Mouse (Mus musculus): ENCODE data around the gene Cyp51. TPM values are rescaled to one million over a fixed set of nuclear protein-coding genes. Genes with fewer than 3 reads are reported as not detected.
A peak's percentile ranks its signal among the peaks of the same experiment; 100 is the strongest.

The Cyp51 gene
- polyA plus RNA-seq, 1 experiment from 2014 or later = 152 TPM

DNA sequence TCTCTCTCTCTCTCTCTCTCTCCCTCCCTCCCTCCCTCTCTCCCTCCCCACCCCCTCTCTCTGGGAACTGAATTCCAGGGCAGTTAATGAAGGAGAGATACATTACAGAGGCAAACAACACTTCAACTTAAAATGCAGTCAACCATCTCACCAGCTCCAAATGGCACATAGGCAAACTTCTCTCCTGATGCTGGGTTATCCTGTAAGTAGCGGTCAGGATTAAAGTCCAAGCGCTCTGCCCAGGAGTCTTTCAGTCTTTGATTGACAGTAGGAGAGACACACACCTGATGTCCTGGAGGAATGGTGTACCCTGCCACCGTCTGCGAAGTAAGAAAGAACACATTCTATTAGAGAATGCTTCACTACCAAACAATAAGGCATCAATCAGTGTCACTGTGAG lies 18.2 kb downstream of the Cyp51 start:
- no peaks in the 10 kb centered on the region for H3K4me1 ChIP-seq (replicated peaks; ENCODE audit: control insufficient read depth, insufficient read depth, low read length)
- H3K27ac ChIP-seq (ENCODE audit: low read length) = no peak overlapping the region
- H3K9me3 ChIP-seq (ENCODE audit: control insufficient read depth, low read length) = no peaks in the 10 kb centered on the region
- WGBS = 80% methylated on average over 4 of the region's 4 CpGs
- peaks cover 38% of the 10 kb centered on the region for H3K36me3 ChIP-seq (ENCODE audit: control insufficient read depth, insufficient read depth)
- H3K27me3 ChIP-seq (replicated peaks; ENCODE audit: control insufficient read depth, insufficient read depth, low read length) = no peaks in the 10 kb centered on the region
- H3K4me3 ChIP-seq (replicated peaks; ENCODE audit: low read length) = no peak overlapping the region
- no peak overlapping the region for H3K4me2 ChIP-seq (ENCODE audit: low read length)
- H3K9ac ChIP-seq (replicated peaks; ENCODE audit: low read depth, low read length) = no peak overlapping the region
- no peak for ATAC-seq

GRCm38 (mm10) chr5:4084948-4085347 lies 19.6 kb downstream of the Cyp51 start:
- Histone ChIP-seq H3K9ac (replicated peaks; ENCODE audit: low read depth, low read length) (no peak overlapping the region), H3K36me3 (ENCODE audit: control insufficient read depth, insufficient read depth) (peaks cover 35% of the 10 kb centered on the region), H3K4me2 (ENCODE audit: low read length) (no peak overlapping the region), H3K27me3 (replicated peaks; ENCODE audit: control insufficient read depth, insufficient read depth, low read length) (no peaks in the 10 kb centered on the region), H3K4me3 (replicated peaks; ENCODE audit: low read length) (no peak overlapping the region), H3K4me1 (replicated peaks; ENCODE audit: control insufficient read depth, insufficient read depth, low read length) (no peaks in the 10 kb centered on the region), H3K9me3 (ENCODE audit: control insufficient read depth, low read length) (no peaks in the 10 kb centered on the region), H3K27ac (ENCODE audit: low read length) (no peak overlapping the region)
- 97% methylated on average over 7 of the region's 7 CpGs for whole genome bisulfite sequencing
- no peak for ATAC-seq

GRCm38 (mm10) chr5:4081513-4081912 lies 23.0 kb downstream of the Cyp51 start:
- no peak for ATAC-seq
- H3K9ac ChIP-seq (replicated peaks; ENCODE audit: low read depth, low read length) = no peak overlapping the region
- H3K4me1 ChIP-seq (replicated peaks; ENCODE audit: control insufficient read depth, insufficient read depth, low read length) = no peaks in the 10 kb centered on the region
- H3K9me3 ChIP-seq (ENCODE audit: control insufficient read depth, low read length) = no peaks in the 10 kb centered on the region
- no peaks in the 10 kb centered on the region for H3K27me3 ChIP-seq (replicated peaks; ENCODE audit: control insufficient read depth, insufficient read depth, low read length)
- no peak overlapping the region for H3K4me2 ChIP-seq (ENCODE audit: low read length)
- no peak overlapping the region for H3K27ac ChIP-seq (ENCODE audit: low read length)
- H3K4me3 ChIP-seq (replicated peaks; ENCODE audit: low read length) = no peak overlapping the region
- WGBS = 84% methylated on average over 2 of the region's 2 CpGs
- H3K36me3 ChIP-seq (ENCODE audit: control insufficient read depth, insufficient read depth) = peaks cover 50% of the 10 kb centered on the region

DNA sequence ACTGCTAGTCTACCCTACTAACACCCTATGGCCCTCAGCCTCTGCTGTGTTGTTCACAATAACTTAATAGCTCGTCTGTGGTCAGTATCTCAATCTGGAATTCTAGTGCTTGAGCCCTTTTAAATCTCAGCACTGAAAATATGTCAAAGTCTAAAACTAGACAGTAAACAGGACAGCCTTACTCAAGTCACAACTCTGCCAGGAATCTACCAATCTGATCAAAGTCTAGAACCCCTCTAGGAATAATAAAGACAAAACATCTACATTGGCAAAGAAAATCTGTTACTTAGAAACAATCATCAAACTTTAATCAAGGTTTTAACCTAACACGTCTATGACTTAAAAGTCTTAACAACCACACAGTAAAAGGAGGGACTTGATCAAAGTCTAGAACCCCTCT lies 23.7 kb downstream of the Cyp51 start:
- Histone ChIP-seq H3K27ac (ENCODE audit: low read length) (no peak overlapping the region), H3K9me3 (ENCODE audit: control insufficient read depth, low read length) (no peaks in the 10 kb centered on the region), H3K27me3 (replicated peaks; ENCODE audit: control insufficient read depth, insufficient read depth, low read length) (no peaks in the 10 kb centered on the region), H3K4me2 (ENCODE audit: low read length) (no peak overlapping the region), H3K4me1 (replicated peaks; ENCODE audit: control insufficient read depth, insufficient read depth, low read length) (no peaks in the 10 kb centered on the region), H3K4me3 (replicated peaks; ENCODE audit: low read length) (no peak overlapping the region), H3K9ac (replicated peaks; ENCODE audit: low read depth, low read length) (no peak overlapping the region), H3K36me3 (ENCODE audit: control insufficient read depth, insufficient read depth) (peaks cover 48% of the 10 kb centered on the region)
- ATAC-seq = no peak
- 77% methylated on average over 2 of the region's 2 CpGs for WGBS

DNA sequence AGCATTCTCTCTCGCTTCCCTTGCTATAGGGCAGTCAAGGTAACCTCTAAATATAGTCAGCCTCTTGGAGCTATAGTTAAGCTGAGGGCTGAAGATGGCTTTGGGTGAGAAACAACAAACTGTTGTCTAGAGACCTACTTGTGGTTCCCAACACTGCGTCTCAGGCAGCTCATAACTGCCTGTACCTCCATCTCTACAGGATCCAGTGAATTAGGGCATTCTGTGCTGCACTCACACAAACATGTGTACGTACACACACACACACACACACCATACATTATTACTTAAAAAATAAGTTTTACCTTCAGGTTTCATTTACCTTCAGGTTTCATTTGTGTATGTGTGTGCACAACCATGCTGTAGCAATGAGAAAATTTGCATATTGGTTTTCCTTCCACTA lies 25.5 kb downstream of the Cyp51 start:
- peaks cover 50% of the 10 kb centered on the region for H3K36me3 ChIP-seq (ENCODE audit: control insufficient read depth, insufficient read depth)
- no peak overlapping the region for H3K27ac ChIP-seq (ENCODE audit: low read length)
- no peak overlapping the region for H3K4me2 ChIP-seq (ENCODE audit: low read length)
- H3K27me3 ChIP-seq (replicated peaks; ENCODE audit: control insufficient read depth, insufficient read depth, low read length) = no peaks in the 10 kb centered on the region
- no peaks in the 10 kb centered on the region for H3K9me3 ChIP-seq (ENCODE audit: control insufficient read depth, low read length)
- H3K4me1 ChIP-seq (replicated peaks; ENCODE audit: control insufficient read depth, insufficient read depth, low read length) = no peaks in the 10 kb centered on the region
- H3K4me3 ChIP-seq (replicated peaks; ENCODE audit: low read length) = no peak overlapping the region
- peak; percentile 11; the same call in 1 of the 2 replicates for ATAC-seq
- no peak overlapping the region for H3K9ac ChIP-seq (replicated peaks; ENCODE audit: low read depth, low read length)
- 96% methylated on average over 3 of the region's 3 CpGs for WGBS

GRCm38 (mm10) chr5:4067203-4067602 lies 37.3 kb downstream of the Cyp51 start:
- H3K4me3 ChIP-seq (replicated peaks; ENCODE audit: low read length) = no peak overlapping the region
- no peaks in the 10 kb centered on the region for H3K9me3 ChIP-seq (ENCODE audit: control insufficient read depth, low read length)
- ATAC-seq = peak; percentile 45; the same call in 1 of the 2 replicates
- H3K9ac ChIP-seq (replicated peaks; ENCODE audit: low read depth, low read length) = no peak overlapping the region
- 41% methylated on average over 3 of the region's 3 CpGs for WGBS
- peaks cover 64% of the 10 kb centered on the region for H3K36me3 ChIP-seq (ENCODE audit: control insufficient read depth, insufficient read depth)
- no peak overlapping the region for H3K4me2 ChIP-seq (ENCODE audit: low read length)
- no peaks in the 10 kb centered on the region for H3K4me1 ChIP-seq (replicated peaks; ENCODE audit: control insufficient read depth, insufficient read depth, low read length)
- H3K27ac ChIP-seq (ENCODE audit: low read length) = no peak overlapping the region
- no peaks in the 10 kb centered on the region for H3K27me3 ChIP-seq (replicated peaks; ENCODE audit: control insufficient read depth, insufficient read depth, low read length)

DNA sequence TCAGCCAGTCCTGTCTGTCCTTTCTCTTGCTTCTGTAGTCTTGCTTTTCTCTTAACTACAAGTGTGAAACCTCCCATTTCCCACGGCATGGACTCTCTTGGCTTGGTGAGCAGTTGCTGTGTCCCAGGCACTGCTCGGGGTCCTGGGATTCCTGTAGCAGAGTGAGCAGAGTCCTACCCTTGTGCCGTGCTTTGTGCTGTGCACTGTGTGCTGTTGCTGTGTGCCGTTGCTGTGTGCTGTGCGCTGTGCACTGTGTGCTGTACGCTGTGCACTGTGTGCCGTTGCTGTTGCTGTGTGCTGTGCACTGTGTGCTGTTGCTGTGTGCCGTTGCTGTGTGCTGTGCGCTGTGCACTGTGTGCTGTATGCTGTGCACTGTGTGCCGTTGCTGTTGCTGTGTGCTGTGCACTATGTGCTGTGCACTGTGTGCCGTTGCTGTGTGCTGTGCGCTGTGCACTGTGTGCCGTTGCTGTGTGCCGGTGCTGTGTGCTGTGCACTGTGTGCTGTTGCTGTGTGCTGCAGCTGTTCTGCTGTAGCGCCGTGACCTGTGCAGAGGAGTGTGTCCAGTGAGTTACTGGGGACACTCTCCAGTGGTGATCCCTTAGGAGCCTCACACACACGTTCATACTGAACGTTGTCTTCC lies 38.0 kb downstream of the Cyp51 start:
- ATAC-seq = peak; percentile 32; the same call in 1 of the 2 replicates
- H3K9me3 ChIP-seq (ENCODE audit: control insufficient read depth, low read length) = no peaks in the 10 kb centered on the region
- H3K4me2 ChIP-seq (ENCODE audit: low read length) = no peak overlapping the region
- no peaks in the 10 kb centered on the region for H3K4me1 ChIP-seq (replicated peaks; ENCODE audit: control insufficient read depth, insufficient read depth, low read length)
- no peak overlapping the region for H3K27ac ChIP-seq (ENCODE audit: low read length)
- peaks cover 65% of the 10 kb centered on the region for H3K36me3 ChIP-seq (ENCODE audit: control insufficient read depth, insufficient read depth)
- H3K4me3 ChIP-seq (replicated peaks; ENCODE audit: low read length) = no peak overlapping the region
- H3K9ac ChIP-seq (replicated peaks; ENCODE audit: low read depth, low read length) = no peak overlapping the region
- WGBS = 95% methylated on average over 18 of the region's 18 CpGs
- no peaks in the 10 kb centered on the region for H3K27me3 ChIP-seq (replicated peaks; ENCODE audit: control insufficient read depth, insufficient read depth, low read length)

GRCm38 (mm10) chr5:4060313-4060712 lies 44.2 kb downstream of the Cyp51 start:
- Histone ChIP-seq H3K9me3 (ENCODE audit: control insufficient read depth, low read length) (no peaks in the 10 kb centered on the region), H3K4me3 (replicated peaks; ENCODE audit: low read length) (no peak overlapping the region), H3K36me3 (ENCODE audit: control insufficient read depth, insufficient read depth) (peaks cover 55% of the 10 kb centered on the region), H3K4me2 (ENCODE audit: low read length) (no peak overlapping the region), H3K27me3 (replicated peaks; ENCODE audit: control insufficient read depth, insufficient read depth, low read length) (no peaks in the 10 kb centered on the region), H3K4me1 (replicated peaks; ENCODE audit: control insufficient read depth, insufficient read depth, low read length) (no peaks in the 10 kb centered on the region), H3K27ac (ENCODE audit: low read length) (no peak overlapping the region), H3K9ac (replicated peaks; ENCODE audit: low read depth, low read length) (no peak overlapping the region)
- no peak for ATAC-seq
- WGBS = 91% methylated on average over 8 of the region's 8 CpGs

DNA sequence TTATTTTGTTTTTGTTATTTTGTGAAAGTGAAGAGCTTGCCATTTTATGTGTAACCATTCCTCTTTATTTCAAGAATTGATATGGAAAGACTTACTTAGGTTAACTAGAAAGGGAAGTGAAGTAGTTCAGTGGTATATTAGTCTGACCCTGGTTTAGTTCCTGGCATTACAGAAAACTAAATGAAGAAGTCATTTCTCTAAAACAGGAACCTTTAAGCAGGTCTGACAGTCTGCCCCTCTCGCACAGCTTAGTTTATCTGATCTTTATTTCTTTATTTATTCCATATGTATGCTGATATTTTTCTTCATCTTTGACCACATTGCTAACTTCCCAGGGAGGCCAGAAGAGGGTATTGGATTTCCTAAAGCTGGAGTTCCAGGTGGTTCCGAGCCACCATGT lies 63.6 kb downstream of the Cyp51 start:
- 98% methylated on average over 2 of the region's 2 CpGs for WGBS
- H3K27me3 ChIP-seq (replicated peaks; ENCODE audit: control insufficient read depth, insufficient read depth, low read length) = no peaks in the 10 kb centered on the region
- no peak overlapping the region for H3K4me2 ChIP-seq (ENCODE audit: low read length)
- no peaks in the 10 kb centered on the region for H3K4me1 ChIP-seq (replicated peaks; ENCODE audit: control insufficient read depth, insufficient read depth, low read length)
- ATAC-seq = no peak
- H3K9me3 ChIP-seq (ENCODE audit: control insufficient read depth, low read length) = no peaks in the 10 kb centered on the region
- H3K27ac ChIP-seq (ENCODE audit: low read length) = no peak overlapping the region
- H3K36me3 ChIP-seq (ENCODE audit: control insufficient read depth, insufficient read depth) = peaks cover 40% of the 10 kb centered on the region
- H3K9ac ChIP-seq (replicated peaks; ENCODE audit: low read depth, low read length) = no peak overlapping the region
- no peak overlapping the region for H3K4me3 ChIP-seq (replicated peaks; ENCODE audit: low read length)

- no peak for ATAC-seq
- peaks cover 41% of the 10 kb centered on the region for H3K36me3 ChIP-seq (ENCODE audit: control insufficient read depth, insufficient read depth)
- H3K4me1 ChIP-seq (replicated peaks; ENCODE audit: control insufficient read depth, insufficient read depth, low read length) = no peaks in the 10 kb centered on the region
- H3K27ac ChIP-seq (ENCODE audit: low read length) = no peak overlapping the region
- H3K9ac ChIP-seq (replicated peaks; ENCODE audit: low read depth, low read length) = no peak overlapping the region
- H3K4me3 ChIP-seq (replicated peaks; ENCODE audit: low read length) = no peak overlapping the region
- H3K4me2 ChIP-seq (ENCODE audit: low read length) = no peak overlapping the region
- no peaks in the 10 kb centered on the region for H3K9me3 ChIP-seq (ENCODE audit: control insufficient read depth, low read length)
- WGBS = 93% methylated on average over 6 of the region's 6 CpGs
- H3K27me3 ChIP-seq (replicated peaks; ENCODE audit: control insufficient read depth, insufficient read depth, low read length) = no peaks in the 10 kb centered on the region
Observed at GRCm38 (mm10) chr5:4040372-4040771, 64.2 kb downstream of the Cyp51 start.

Measured in forebrain, embryonic 16.5 days (tissue).